Mouse (Mus musculus): ENCODE measurements at regions not wholly inside any gene's neighbourhood (a gene's known extent, or its start where the extent isn't known, plus 50 kb on each side); places are given as distances from the start of the nearest gene placed in this dataset.
"Not testable (repeated sequence)": the region's sequence is repeated elsewhere in the genome, so short reads cannot be mapped to it uniquely, and the experiment has no call there.

DNA sequence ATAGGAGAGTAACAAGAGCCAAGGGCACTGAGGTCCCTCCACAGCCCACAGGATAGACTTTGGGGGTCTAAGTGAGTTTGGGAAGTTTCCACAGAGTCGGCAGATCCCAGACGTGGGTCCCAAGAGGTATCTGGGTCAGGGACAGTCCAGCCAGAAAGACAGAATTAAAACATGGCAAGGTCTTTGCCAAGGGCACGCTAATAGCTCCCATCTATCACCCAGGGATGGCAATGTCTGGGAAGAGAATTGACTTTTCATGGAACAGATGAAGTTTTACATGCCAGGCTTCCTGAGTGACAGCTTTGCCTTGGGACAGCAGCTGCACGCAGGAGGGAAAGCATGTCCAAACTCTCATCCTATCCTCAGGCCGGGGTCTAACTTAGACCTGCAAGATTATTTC lies 563.5 kb downstream of the Gm10330 start:
- DNase-seq (ENCODE audit: extremely low read depth, insufficient read length, low spot score) = not testable (repeated sequence)

DNA sequence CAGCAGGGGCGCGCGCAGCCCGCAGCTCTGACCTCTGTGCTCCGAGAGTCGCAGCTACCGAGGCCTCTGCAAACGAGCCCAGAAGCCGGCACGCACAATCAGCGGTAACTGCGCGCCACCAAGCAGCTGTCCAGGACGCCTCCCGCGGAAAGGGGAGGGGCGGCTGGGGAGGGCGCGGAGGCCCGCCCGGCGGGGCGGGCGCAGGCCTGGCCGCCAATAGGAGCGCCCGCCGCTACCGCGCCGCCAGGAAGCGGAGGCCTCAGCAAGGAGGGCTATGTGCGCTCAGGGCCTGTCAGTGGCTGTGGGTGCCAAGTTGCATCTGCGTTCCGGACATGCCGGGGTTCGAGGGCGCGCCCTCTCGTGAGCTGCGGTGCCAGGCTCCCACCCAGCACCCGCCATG lies 590.5 kb downstream of the Gm10330 start:
- DNase-seq (ENCODE audit: extremely low read depth, insufficient read length, low spot score) = peak; percentile 11

DNA sequence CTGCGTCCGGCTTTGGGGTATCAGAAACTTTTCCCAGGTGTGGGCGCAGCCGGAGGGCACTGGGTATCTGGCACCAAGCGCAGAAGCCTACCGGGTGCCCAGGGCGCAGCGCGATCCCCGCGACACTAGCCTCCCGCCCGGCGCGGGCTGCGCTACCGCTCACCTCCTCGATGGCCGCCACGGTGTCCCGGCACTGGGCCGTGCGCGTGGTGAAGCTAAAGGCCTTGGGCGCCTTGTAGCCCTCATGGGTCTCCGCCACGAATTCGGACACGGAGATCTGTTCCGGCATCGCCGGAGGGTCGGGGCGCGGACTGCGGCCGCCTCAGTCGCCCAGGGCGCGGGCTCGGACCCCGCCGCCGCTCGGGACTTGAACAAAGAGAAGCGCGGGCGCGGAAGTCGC lies 591.0 kb downstream of the Gm10330 start:
- peak; percentile 9 for DNase-seq (ENCODE audit: extremely low read depth, insufficient read length, low spot score)
